In the genomic region with DNA sequence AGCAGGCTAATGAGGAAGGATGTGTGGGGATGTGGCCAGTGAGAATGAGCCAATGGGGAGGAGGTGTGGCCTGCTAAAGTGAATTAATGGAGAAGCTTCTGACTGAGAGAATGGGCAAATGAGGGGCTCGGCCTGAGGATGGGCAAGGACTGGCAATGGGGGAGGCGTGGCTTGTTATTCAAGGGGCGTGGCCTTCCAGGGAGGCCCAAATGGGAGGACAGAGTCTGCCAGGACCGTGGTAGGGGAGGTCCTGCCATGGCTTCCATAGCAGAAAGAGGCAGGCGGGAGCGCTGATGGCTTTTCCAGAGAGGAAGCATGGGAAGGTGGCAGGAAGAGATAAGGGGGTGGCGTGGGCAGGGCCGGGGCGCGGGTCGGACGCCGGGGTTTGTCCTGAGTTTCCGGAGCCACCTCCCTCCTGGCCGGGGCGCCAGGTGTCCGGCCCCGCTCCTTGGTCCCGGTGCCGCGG, we compare ENCODE assay signal across 9 mouse cellular contexts. TPM values are rescaled to one million over a fixed set of nuclear protein-coding genes. Genes with fewer than 3 reads are reported as not detected.
DNase-seq lines count a peak whose midpoint lies in the region; ATAC-seq and TF ChIP-seq lines count a peak whose summit lies in the region.
"Had no signal": no experiment of that assay in that cellular context is flagged by ENCODE, and none has a peak within 500 bp of the region (broad histone marks: within the 10 kb centered on the region; RNA-seq: fewer than 3 reads in every experiment).

No protein-coding gene starts in this region.

- H3K4me1 ChIP-seq in lung, embryonic 14.5 days (ENCODE audit: insufficient read depth): no peaks in the 10 kb centered on the region

- ATAC-seq in lung, embryonic 14.5 days (ENCODE audit: insufficient read depth): peak; percentile 55

- no peaks in the 10 kb centered on the region for H3K9me3 ChIP-seq in lung, embryonic 14.5 days (ENCODE audit: low read depth, low read length)

- DNase-seq in testis, postnatal 10 days (ENCODE audit: low spot score): peak; percentile 71
- DNase-seq in testis, postnatal 14 days (ENCODE audit: low spot score): no peak
- peak; percentile 87 for DNase-seq in heart, adult 8-10 months (ENCODE audit: low spot score)
- DNase-seq in kidney, adult 18-20 months: peak; percentile 57
- peak; percentile 81 for DNase-seq in lung, embryonic 14.5 days
- DNase-seq in retina, embryonic 14.5 days (ENCODE audit: low spot score): peak; percentile 69
- no peak for DNase-seq in thymus, adult 18-20 months
- DNase-seq in left cerebral cortex, adult 9 months (ENCODE audit: low spot score in 2 of 2): no peak

- TF ChIP-seq CTCF in lung, embryonic 14.5 days (IDR thresholded peaks at IDR 0.05; ENCODE audit: low read depth): no peak

- peak overlapping the region; percentile 19; the same call in 1 of the 2 replicates for H3K4me3 ChIP-seq in lung, embryonic 14.5 days (ENCODE audit: low read depth, low read length)

- 10% methylated on average over 21 of the region's 21 CpGs for WGBS in lung, embryonic 14.5 days

- no peak overlapping the region; the same call in 1 of the 2 replicates for H3K9ac ChIP-seq in lung, embryonic 14.5 days

- no peaks in the 10 kb centered on the region for H3K27me3 ChIP-seq in lung, embryonic 14.5 days (ENCODE audit: insufficient read depth, low read length)

- H3K4me2 ChIP-seq in lung, embryonic 14.5 days: peak overlapping the region; percentile 51

- peak overlapping the region; percentile 75 for H3K27ac ChIP-seq in lung, embryonic 14.5 days (ENCODE audit: low read depth)

- H3K36me3 ChIP-seq in lung, embryonic 14.5 days (ENCODE audit: insufficient read depth): peaks cover 94% of the 10 kb centered on the region
- H3K36me3 ChIP-seq: G1E had no signal

RNA-seq across cellular contexts. Expression of gene Nop53, which starts 9.1 kb away (rescaled TPM):
- total RNA-seq in heart, adult 8-10 months (2022): 100 to 1,000 TPM; 121 to 147 (median 136) TPM
- polyA plus RNA-seq in lung, embryonic 14.5 days (2014; fragmentation: Nextera tagmentation; extraction: Ambion mirVana): 184 and 187 TPM in 2 replicates

RNA-seq across cellular contexts. Expression of gene Ehd2, which starts 12.4 kb away (rescaled TPM):
- total RNA-seq in heart, adult 8-10 months (2022): 10 to 100 TPM; 54.4 to 95.0 (median 82.9) TPM
- polyA plus RNA-seq in lung, embryonic 14.5 days (2014; fragmentation: Nextera tagmentation; extraction: Ambion mirVana): 61.2 and 67.5 TPM in 2 replicates

RNA-seq across cellular contexts. Expression of gene Selenow, which starts 32.8 kb away (rescaled TPM):
- total RNA-seq in heart, adult 8-10 months (2022): 100 to 1,000 TPM; 183 to 219 (median 204) TPM
- 909 and 927 TPM in 2 replicates for polyA plus RNA-seq in lung, embryonic 14.5 days (2014; fragmentation: Nextera tagmentation; extraction: Ambion mirVana)

Comparison
In these comparisons a context has a peak if more than half of its experiments do, and no peak if none do; other contexts are left out.
1. DNase-seq: peak in testis, postnatal 10 days (single experiment), heart, adult 8-10 months (single experiment), kidney, adult 18-20 months (single experiment), lung, embryonic 14.5 days (single experiment) and retina, embryonic 14.5 days (single experiment); none in testis, postnatal 14 days (single experiment), thymus, adult 18-20 months (0 of 2) and left cerebral cortex, adult 9 months (0 of 2).